Mouse (Mus musculus): ENCODE measurements around the gene Olfr152.

DNA sequence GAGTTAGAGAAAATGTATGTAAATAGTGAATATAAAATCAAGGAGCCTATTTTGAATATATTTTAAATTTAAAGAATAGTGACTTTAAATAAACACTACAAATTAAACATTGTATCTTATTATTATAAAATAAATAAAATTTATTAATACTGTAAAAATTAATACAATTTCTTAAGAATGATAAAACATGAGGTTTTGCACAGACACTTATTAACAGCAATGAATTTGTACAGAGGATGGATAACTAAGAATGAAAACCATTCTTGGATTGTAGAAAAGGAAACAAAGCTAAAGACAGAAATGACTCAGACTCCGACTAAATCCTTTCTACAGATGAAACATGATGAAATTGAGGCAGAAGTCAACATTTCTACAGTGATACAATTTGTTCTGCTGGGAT lies 30.2 kb downstream of the Olfr152 start, which contains the start of gene Olfr1145:
- TF ChIP-seq CTCF (IDR thresholded peaks at IDR 0.05; ENCODE audit: borderline replicate concordance, control insufficient read depth, extremely low read depth, insufficient read depth, low read length, poor library complexity) (no peak), POLR2A (IDR thresholded peaks at IDR 0.05; ENCODE audit: control insufficient read depth, extremely low read depth, insufficient read depth, low read length, poor library complexity) (no peak)
